Mouse (Mus musculus) brain, embryonic 14.5 days (tissue): ENCODE measurements around the gene Pbx2.

Source experiments
- CTCF ChIP-seq: fragments of 200-500 bp; IDR thresholded peaks from 2 replicates; pipeline ENCODE4 v1.5.1; 2012; ENCODE audit warnings: inconsistent platforms, mild to moderate bottlenecking, moderate library complexity, borderline replicate concordance; ENCODE audit not compliant: insufficient read depth, insufficient read length; ENCODE audit errors: extremely low read depth
- POLR2A ChIP-seq: fragments of 200-500 bp; IDR thresholded peaks from 2 replicates; pipeline ENCODE4 v1.6.1; 2012; ENCODE audit warnings: mild to moderate bottlenecking, inconsistent platforms, borderline replicate concordance; ENCODE audit not compliant: poor library complexity, insufficient read depth, insufficient read length, severe bottlenecking; ENCODE audit errors: extremely low read depth

GRCm38 (mm10) chr17:34567311-34567710 is 23.8 kb upstream of the Pbx2 start:
- no peak for TF ChIP-seq CTCF
- no peak for TF ChIP-seq POLR2A
